8 mouse cellular contexts compared by ENCODE assay signal in genomic region chr12:75734167-75734566, GRCm38 (mm10). TPM values are rescaled to one million over a fixed set of nuclear protein-coding genes. Genes with fewer than 3 reads are reported as not detected.
A peak's percentile ranks its signal among the peaks of the same experiment; 100 is the strongest.
DNase-seq lines count a peak whose midpoint lies in the region; ATAC-seq and TF ChIP-seq lines count a peak whose summit lies in the region.

No protein-coding gene starts in this region.

- no peaks in the 10 kb centered on the region for H3K36me3 ChIP-seq in lung, embryonic 14.5 days (ENCODE audit: insufficient read depth)

- H3K9ac ChIP-seq in lung, embryonic 14.5 days = peak overlapping the region; percentile 75

- H3K27ac ChIP-seq in lung, embryonic 14.5 days (ENCODE audit: low read depth) = no peak overlapping the region

- ATAC-seq in lung, embryonic 14.5 days (ENCODE audit: insufficient read depth) = no peak
- 0 out of 2 replicates have a peak, but pooled peaks have one; percentile 30 for ATAC-seq in common myeloid progenitor, adult 5-6 weeks (replicated peaks; ENCODE audit: low read depth, poor library complexity, severe bottlenecking)
- 0 out of 4 replicates have a peak, but pooled peaks have one; percentile 27 to 47 for ATAC-seq in hematopoietic stem cell, adult 5-6 weeks (replicated peaks in 1 of 2; ENCODE audit: insufficient read depth in 1 of 2, low FRiP score in 2 of 2, low TSS enrichment in 1 of 2, low read depth in 1 of 2, poor library complexity in 2 of 2, severe bottlenecking in 2 of 2)

- TF ChIP-seq CTCF in lung, embryonic 14.5 days (IDR thresholded peaks at IDR 0.05; ENCODE audit: low read depth) = no peak

- no peaks in the 10 kb centered on the region for H3K27me3 ChIP-seq in lung, embryonic 14.5 days (ENCODE audit: insufficient read depth, low read length)

- H3K4me3 ChIP-seq in lung, embryonic 14.5 days (ENCODE audit: low read depth, low read length) = peak overlapping the region; percentile 60

- peaks cover 7% of the 10 kb centered on the region; the same call in 1 of the 2 replicates for H3K4me1 ChIP-seq in lung, embryonic 14.5 days (ENCODE audit: insufficient read depth)

- no peaks in the 10 kb centered on the region for H3K9me3 ChIP-seq in lung, embryonic 14.5 days (ENCODE audit: low read depth, low read length)

- WGBS in lung, embryonic 14.5 days = 17% methylated on average over 10 of the region's 10 CpGs

- peak overlapping the region; percentile 98 for H3K4me2 ChIP-seq in lung, embryonic 14.5 days

- DNase-seq in lung, embryonic 14.5 days = peak; percentile 54
- no peak for DNase-seq in lung, postnatal 10 days
- DNase-seq in lung, postnatal 14 days = peak; percentile 8
- DNase-seq in urinary bladder, postnatal 10 days (ENCODE audit: low spot score) = no peak
- DNase-seq in urinary bladder, postnatal 25 days (ENCODE audit: low spot score) = no peak
- no peak for DNase-seq in layer of hippocampus, postnatal 14 days (ENCODE audit: low spot score in 2 of 2)

RNA-seq across cellular contexts. Expression of gene Sgpp1, which starts 1.4 kb away (rescaled TPM):
- 19.1 and 21.1 TPM in 2 replicates for polyA plus RNA-seq in lung, embryonic 14.5 days (2014; fragmentation: Nextera tagmentation; extraction: Ambion mirVana)
- total RNA-seq in common myeloid progenitor, adult 5-6 weeks (2017) = 47.1 and 51.7 TPM in 2 replicates
- 36.1 and 49.3 TPM in 2 replicates for total RNA-seq in hematopoietic stem cell, adult 5-6 weeks (2017)
- total RNA-seq in layer of hippocampus, postnatal 14 days (2021) = 10 to 100 TPM; 31.4 to 32.3 TPM

Comparison
In these comparisons a context has a peak if more than half of its experiments do, and no peak if none do; other contexts are left out.
1. DNase-seq: peak in lung, embryonic 14.5 days (single experiment) and lung, postnatal 14 days (single experiment); none in lung, postnatal 10 days (single experiment), urinary bladder, postnatal 10 days (single experiment), urinary bladder, postnatal 25 days (single experiment) and layer of hippocampus, postnatal 14 days (0 of 2).